Mouse (Mus musculus): ENCODE results near the gene Rnf215. TPM values are rescaled to one million over a fixed set of nuclear protein-coding genes. Genes with fewer than 3 reads are reported as not detected.
A peak's percentile ranks its signal among the peaks of the same experiment; 100 is the strongest.

The Rnf215 gene
- polyA plus RNA-seq, 1 experiment from 2014 or later, result 34.8 TPM

DNA sequence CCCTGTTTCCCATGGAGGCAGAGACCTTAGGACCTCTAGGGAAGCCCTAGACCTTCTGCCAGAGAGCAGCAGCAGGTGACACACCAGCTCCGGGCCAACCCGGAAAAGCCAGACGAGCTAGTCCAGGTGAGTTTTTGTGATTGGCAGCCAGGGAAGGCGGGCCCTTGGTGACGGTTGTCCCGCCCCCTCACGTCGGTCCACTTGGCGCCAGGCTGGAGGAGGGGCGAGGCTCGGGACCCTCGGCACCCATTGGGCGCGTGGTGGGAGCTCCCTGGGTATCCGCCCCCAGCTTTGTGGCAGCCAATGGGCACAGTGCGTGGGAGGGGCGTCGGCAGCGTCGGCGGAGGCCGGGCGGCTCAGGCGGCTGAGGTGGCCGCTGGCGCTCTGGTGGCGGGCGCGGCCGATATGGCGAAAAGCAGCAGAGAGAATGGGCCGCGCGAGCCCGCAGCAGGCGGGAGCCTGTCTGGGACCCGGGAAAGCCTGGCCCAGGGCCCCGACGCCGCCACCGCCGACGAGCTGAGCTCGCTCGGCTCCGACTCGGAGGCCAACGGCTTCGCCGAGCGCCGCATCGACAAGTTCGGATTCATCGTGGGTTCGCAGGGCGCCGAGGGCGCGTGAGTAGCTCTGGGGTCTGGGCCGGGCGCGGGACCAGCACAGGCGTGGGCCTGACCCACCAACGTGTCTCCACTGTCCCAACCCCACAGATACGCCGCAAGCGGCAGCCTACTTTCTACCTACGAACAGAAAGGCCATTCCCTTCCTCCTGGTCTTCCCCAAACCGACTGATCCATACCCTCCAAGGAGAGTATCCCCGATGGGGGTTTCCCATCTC, 51.7 kb downstream of the Rnf215 start, which contains the start of gene Tbc1d10a:
TSS of gene Tbc1d10a (plus strand) at position 304 of the 832 bp plus-strand sequence.
- peak; percentile 99 for ATAC-seq (ENCODE audit: low read depth)
- Histone ChIP-seq H3K4me3 (ENCODE audit: low read depth, low read length) (peak within 1 kb of the TSS; percentile 88), H3K4me1 (ENCODE audit: control insufficient read depth, insufficient read depth, low read length) (peaks cover 34% of the 10 kb centered on the region), H3K36me3 (ENCODE audit: control insufficient read depth, insufficient read depth, low read length) (peaks cover 19% of the 10 kb centered on the region; the same call in 1 of the 2 replicates), H3K4me2 (ENCODE audit: low read depth, low read length) (peak within 1 kb of the TSS; percentile 92), H3K9ac (ENCODE audit: low read depth, low read length) (peak within 1 kb of the TSS; percentile 89), H3K27ac (replicated peaks; ENCODE audit: low read depth, low read length) (peak within 1 kb of the TSS; percentile 58; the same call in 1 of the 2 replicates), H3K9me3 (ENCODE audit: control insufficient read depth, low read length) (no peaks in the 10 kb centered on the region), H3K27me3 (replicated peaks; ENCODE audit: control insufficient read depth, insufficient read depth, low read length) (no peaks in the 10 kb centered on the region)
- peak; percentile 99 for DNase-seq (ENCODE audit: low spot score)
- 1% methylated on average over 11 of the region's 71 CpGs for WGBS

DNA sequence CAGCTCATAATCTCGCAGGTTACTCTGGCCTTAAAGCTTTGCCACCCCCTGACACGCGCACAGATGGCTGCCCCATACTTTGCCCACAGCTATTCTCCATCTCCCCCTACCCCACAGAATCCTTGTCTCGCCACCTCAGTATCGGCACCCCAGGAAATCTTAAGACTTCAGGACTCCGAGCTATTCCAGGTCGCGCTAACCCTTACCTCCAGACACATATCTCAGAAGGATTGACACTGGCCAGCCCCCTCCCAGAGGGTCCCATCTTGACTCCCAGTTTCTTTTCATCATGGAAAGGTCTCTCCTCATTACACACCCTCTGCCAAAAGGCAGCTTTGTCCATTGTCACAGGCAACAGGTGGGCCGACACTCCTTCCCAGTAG, 52.3 kb downstream of the Rnf215 start:
- no peak for DNase-seq (ENCODE audit: low spot score)
- peaks cover 39% of the 10 kb centered on the region for H3K4me1 ChIP-seq (ENCODE audit: control insufficient read depth, insufficient read depth, low read length)
- WGBS, result 18% methylated on average over 9 of the region's 9 CpGs
- H3K4me2 ChIP-seq (ENCODE audit: low read depth, low read length), result peak overlapping the region; percentile 92
- H3K27ac ChIP-seq (replicated peaks; ENCODE audit: low read depth, low read length), result no peak overlapping the region
- H3K4me3 ChIP-seq (ENCODE audit: low read depth, low read length), result peak overlapping the region; percentile 88
- H3K36me3 ChIP-seq (ENCODE audit: control insufficient read depth, insufficient read depth, low read length), result peaks cover 13% of the 10 kb centered on the region; the same call in 1 of the 2 replicates
- no peaks in the 10 kb centered on the region for H3K27me3 ChIP-seq (replicated peaks; ENCODE audit: control insufficient read depth, insufficient read depth, low read length)
- no peak; the same call in 1 of the 2 replicates for ATAC-seq (ENCODE audit: low read depth)
- H3K9ac ChIP-seq (ENCODE audit: low read depth, low read length), result peak overlapping the region; percentile 89
- no peaks in the 10 kb centered on the region for H3K9me3 ChIP-seq (ENCODE audit: control insufficient read depth, low read length)

DNA sequence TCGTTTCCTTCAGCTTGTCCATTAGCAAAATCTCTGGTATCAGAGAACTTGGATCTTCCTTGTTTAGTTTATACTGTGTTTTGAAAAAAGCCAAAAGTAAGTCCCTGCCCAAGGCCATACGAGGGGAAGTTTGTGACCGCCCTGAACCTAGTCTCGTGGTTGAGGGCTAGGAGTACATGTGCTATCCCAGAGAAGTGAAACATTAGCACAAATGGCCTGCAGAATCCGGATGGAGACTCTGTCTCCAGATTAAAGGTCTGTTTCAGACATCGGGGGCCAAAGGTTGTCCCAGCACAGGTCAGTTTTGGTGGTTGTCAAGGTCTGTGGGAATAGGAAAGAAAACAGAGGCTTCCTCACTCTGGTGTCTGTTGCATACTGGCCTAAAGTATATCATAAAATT, 54.2 kb downstream of the Rnf215 start:
- DNase-seq (ENCODE audit: low spot score) (no peak), ATAC-seq (ENCODE audit: low read depth) (no peak)
- 86% methylated on average over 6 of the region's 6 CpGs for WGBS
- H3K27ac ChIP-seq (replicated peaks; ENCODE audit: low read depth, low read length), result no peak overlapping the region
- H3K27me3 ChIP-seq (replicated peaks; ENCODE audit: control insufficient read depth, insufficient read depth, low read length), result no peaks in the 10 kb centered on the region
- H3K4me1 ChIP-seq (ENCODE audit: control insufficient read depth, insufficient read depth, low read length), result peaks cover 48% of the 10 kb centered on the region
- no peak overlapping the region for H3K4me3 ChIP-seq (ENCODE audit: low read depth, low read length)
- H3K36me3 ChIP-seq (ENCODE audit: control insufficient read depth, insufficient read depth, low read length), result no peaks in the 10 kb centered on the region
- no peaks in the 10 kb centered on the region for H3K9me3 ChIP-seq (ENCODE audit: control insufficient read depth, low read length)
- no peak overlapping the region for H3K9ac ChIP-seq (ENCODE audit: low read depth, low read length)
- 0 out of 2 replicates have a peak overlapping the region, but pooled peaks have one; percentile 1 for H3K4me2 ChIP-seq (ENCODE audit: low read depth, low read length)

GRCm38 (mm10) chr11:4190677-4191076, 55.7 kb downstream of the Rnf215 start:
- no peaks in the 10 kb centered on the region for H3K36me3 ChIP-seq (ENCODE audit: control insufficient read depth, insufficient read depth, low read length)
- H3K4me1 ChIP-seq (ENCODE audit: control insufficient read depth, insufficient read depth, low read length), result peaks cover 48% of the 10 kb centered on the region
- no peak for ATAC-seq (ENCODE audit: low read depth)
- H3K27me3 ChIP-seq (replicated peaks; ENCODE audit: control insufficient read depth, insufficient read depth, low read length), result no peaks in the 10 kb centered on the region
- peak overlapping the region; percentile 13; the same call in 1 of the 2 replicates for H3K27ac ChIP-seq (replicated peaks; ENCODE audit: low read depth, low read length)
- DNase-seq (ENCODE audit: low spot score), result peak; percentile 37
- WGBS, result 55% methylated on average over 3 of the region's 3 CpGs
- H3K9ac ChIP-seq (ENCODE audit: low read depth, low read length), result no peak overlapping the region
- H3K4me2 ChIP-seq (ENCODE audit: low read depth, low read length), result no peak overlapping the region
- H3K4me3 ChIP-seq (ENCODE audit: low read depth, low read length), result no peak overlapping the region
- no peaks in the 10 kb centered on the region for H3K9me3 ChIP-seq (ENCODE audit: control insufficient read depth, low read length)

Small RNAs within 50 kb of the gene (microRNA-seq; reads per million reads assigned to microRNA genes)
- gene Mir3060 (ENCODE audit: borderline number of aligned reads), result 1.5 reads per million

Other genes with a start within 250 kb of the Rnf215 start
- 0.17 and 0.21 TPM in 2 replicates for gene 4921536K21Rik, start 240.1 kb upstream of the Rnf215 start, polyA plus RNA-seq (2014; fragmentation: Nextera tagmentation; extraction: Ambion mirVana)
- gene Dusp18, start 240.0 kb upstream of the Rnf215 start, polyA plus RNA-seq (2014; fragmentation: Nextera tagmentation; extraction: Ambion mirVana), result 10.0 and 10.5 TPM in 2 replicates
- 5.8 and 6.4 TPM in 2 replicates for gene Slc35e4, start 220.5 kb upstream of the Rnf215 start, polyA plus RNA-seq (2014; fragmentation: Nextera tagmentation; extraction: Ambion mirVana)
- 49.0 and 50.4 TPM in 2 replicates for gene Tcn2, start 203.0 kb upstream of the Rnf215 start, polyA plus RNA-seq (2014; fragmentation: Nextera tagmentation; extraction: Ambion mirVana)
- 59.7 and 62.9 TPM in 2 replicates for gene Pes1, start 171.2 kb upstream of the Rnf215 start, polyA plus RNA-seq (2014; fragmentation: Nextera tagmentation; extraction: Ambion mirVana)
- not detected in 2 replicates for gene 4930556J24Rik, start 158.4 kb upstream of the Rnf215 start, polyA plus RNA-seq (2014; fragmentation: Nextera tagmentation; extraction: Ambion mirVana)
- gene Gal3st1, start 151.6 kb upstream of the Rnf215 start, polyA plus RNA-seq (2014; fragmentation: Nextera tagmentation; extraction: Ambion mirVana), result 3.2 and 3.3 TPM in 2 replicates
- gene Sec14l4, start 103.7 kb upstream of the Rnf215 start, polyA plus RNA-seq (2014; fragmentation: Nextera tagmentation; extraction: Ambion mirVana), result 0.29 and 0.88 TPM in 2 replicates
- 1.7 and 6.8 TPM in 2 replicates for gene Sec14l3, start 70.4 kb upstream of the Rnf215 start, polyA plus RNA-seq (2014; fragmentation: Nextera tagmentation; extraction: Ambion mirVana)
- gene Mtfp1, start 39.8 kb upstream of the Rnf215 start, polyA plus RNA-seq (2014; fragmentation: Nextera tagmentation; extraction: Ambion mirVana), result 7.5 and 8.1 TPM in 2 replicates
- 2.2 and 3.2 TPM in 2 replicates for gene Sec14l2, start 11.8 kb upstream of the Rnf215 start, polyA plus RNA-seq (2014; fragmentation: Nextera tagmentation; extraction: Ambion mirVana)
- gene Ccdc157, start 25.1 kb downstream of the Rnf215 start, polyA plus RNA-seq (2014; fragmentation: Nextera tagmentation; extraction: Ambion mirVana), result 6.1 and 6.7 TPM in 2 replicates
- 51.4 and 54.0 TPM in 2 replicates for gene Sf3a1, start 25.1 kb downstream of the Rnf215 start, polyA plus RNA-seq (2014; fragmentation: Nextera tagmentation; extraction: Ambion mirVana)
- 30.6 and 31.0 TPM in 2 replicates for gene Tbc1d10a, start 51.6 kb downstream of the Rnf215 start, polyA plus RNA-seq (2014; fragmentation: Nextera tagmentation; extraction: Ambion mirVana)
- gene Castor1, start 83.0 kb downstream of the Rnf215 start, polyA plus RNA-seq (2014; fragmentation: Nextera tagmentation; extraction: Ambion mirVana), result 11.5 and 12.7 TPM in 2 replicates
- 0.12 and 0.17 TPM in 2 replicates for gene Osm, start 101.2 kb downstream of the Rnf215 start, polyA plus RNA-seq (2014; fragmentation: Nextera tagmentation; extraction: Ambion mirVana)
- 0.57 and 0.67 TPM in 2 replicates for gene Lif, start 122.4 kb downstream of the Rnf215 start, polyA plus RNA-seq (2014; fragmentation: Nextera tagmentation; extraction: Ambion mirVana)